Mouse (Mus musculus) adrenal gland, postnatal 4 days (tissue): ENCODE results near the gene Olfr457. TPM values are rescaled to one million over a fixed set of nuclear protein-coding genes. Genes with fewer than 3 reads are reported as not detected.

Experiments
- total RNA-seq, 2 experiments: library from RNA; stranded (reverse); gene quantifications; 2 replicates each; pipeline ENCODE4 v1.2.3; 2021

Gene Olfr457
- total RNA-seq, 2 experiments from 2014 or later: not detected

Other genes with a start within 250 kb of the Olfr457 start
- 10 to 100 TPM; 75.2 to 77.9 TPM for gene Gstk1, start 230.4 kb downstream of the Olfr457 start, total RNA-seq
- gene Tmem139, start 214.4 kb downstream of the Olfr457 start, total RNA-seq: 1 to 10 TPM in 1 of 2 experiments, under 1 TPM in 1; 0.37 to 1.7 TPM
- 10 to 100 TPM; 52.4 to 61.4 TPM for gene Casp2, start 211.3 kb downstream of the Olfr457 start, total RNA-seq
- 1 to 10 TPM; 1.5 to 2.6 TPM for gene Clcn1, start 189.7 kb downstream of the Olfr457 start, total RNA-seq
- 1 to 10 TPM; 1.3 to 1.5 TPM for gene Fam131b, start 151.7 kb downstream of the Olfr457 start, total RNA-seq
- 100 to 1,000 TPM; 106 to 111 TPM for gene Zyx, start 126.7 kb downstream of the Olfr457 start, total RNA-seq
- 1 to 10 TPM; 3.2 to 4.9 TPM for gene Epha1, start 103.1 kb downstream of the Olfr457 start, total RNA-seq
- gene Tas2r143, start 76.1 kb downstream of the Olfr457 start, total RNA-seq: 1 to 10 TPM; 2.7 TPM
- gene Tas2r135, start 70.9 kb downstream of the Olfr457 start, total RNA-seq: 1 to 10 TPM; 1.2 to 1.8 TPM
- gene Tas2r126, start 41.8 kb downstream of the Olfr457 start, total RNA-seq: 1 to 10 TPM in 1 of 2 experiments, under 1 TPM in 1; 0.98 to 1.1 TPM
- gene Olfr458, start 11.1 kb downstream of the Olfr457 start, total RNA-seq: not detected
- not detected for gene Olfr456, start 10.9 kb upstream of the Olfr457 start, total RNA-seq
- under 1 TPM in 1 of 2 experiments, not detected in 1; 0.23 TPM for gene Olfr455, start 71.3 kb upstream of the Olfr457 start, total RNA-seq
- gene Tcaf3, start 121.4 kb upstream of the Olfr457 start, total RNA-seq: not detected
- gene Tcaf2, start 168.9 kb upstream of the Olfr457 start, total RNA-seq: 10 to 100 TPM in 1 of 2 experiments, 1 to 10 TPM in 1; 8.1 to 10.4 TPM
- gene Tcaf1, start 233.8 kb upstream of the Olfr457 start, total RNA-seq: 10 to 100 TPM; 69.2 to 78.4 TPM